Mouse (Mus musculus) left cerebral cortex, postnatal 4 days (tissue): ENCODE measurements around the gene Olfr652. TPM values are rescaled to one million over a fixed set of nuclear protein-coding genes. Genes with fewer than 3 reads are reported as not detected.

Experiments used
- DNase-seq: peaks from one replicate; pipeline ENCODE4 v3.0.0-alpha.2; 2022
- intact Hi-C: fragments of 180-260 bp; cut with DNase I; formaldehyde crosslinking; loops from one replicate; pipeline ENCODE4 v1.15.1; 2025
- total RNA-seq, 2 experiments: library from RNA; stranded (reverse); gene quantifications; 2 replicates each; pipeline ENCODE4 v1.2.3; 2021

Olfr652 gene
- total RNA-seq = not detected

DNA sequence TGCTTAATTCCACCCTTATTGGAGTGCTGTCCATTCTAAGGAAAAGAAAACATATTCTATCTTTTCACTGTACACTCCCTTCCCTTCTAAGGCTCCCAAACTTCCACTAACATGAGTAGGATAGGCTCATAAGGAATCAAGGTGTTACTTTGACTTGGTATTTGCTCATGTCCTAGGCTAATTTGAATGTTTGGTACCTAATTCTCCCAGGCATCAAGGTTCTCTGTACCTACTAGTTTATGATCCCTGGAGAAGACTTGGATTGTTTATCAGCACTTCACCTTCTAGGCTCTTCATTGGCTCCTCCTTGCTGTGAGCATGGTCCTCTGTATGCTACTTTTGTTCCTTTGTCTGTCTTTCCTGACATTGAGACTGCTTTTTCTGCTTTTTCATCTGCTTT is at the start of gene Olfr652:
Olfr652 (plus strand) TSS at position 301 of the 400 bp plus-strand sequence.
- intact Hi-C loops = no loop called here
- DNase-seq = no peak

DNA sequence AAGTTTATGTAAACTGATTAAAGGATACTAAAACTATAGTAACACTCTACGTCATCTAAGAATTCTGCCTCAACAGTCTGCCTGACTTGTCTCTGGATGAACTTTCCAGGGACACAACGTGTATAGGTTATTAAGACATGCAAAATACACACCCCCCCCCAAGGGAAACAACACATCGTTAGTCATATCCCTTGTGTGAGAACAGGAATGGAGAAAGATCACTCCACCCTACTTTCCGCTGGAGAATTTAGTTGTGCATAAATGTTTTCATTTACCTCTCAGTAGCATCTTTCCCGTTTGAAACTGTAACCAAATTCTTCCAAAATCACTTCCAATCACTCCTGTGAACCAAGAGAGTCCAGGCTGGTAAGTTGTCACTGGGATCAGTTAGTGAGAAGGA is 10.9 kb upstream of the Olfr652 start, which contains the start of gene Olfr651:
Olfr651 (plus strand) TSS at position 301 of the 400 bp plus-strand sequence.
- intact Hi-C loops = no loop called here

DNA sequence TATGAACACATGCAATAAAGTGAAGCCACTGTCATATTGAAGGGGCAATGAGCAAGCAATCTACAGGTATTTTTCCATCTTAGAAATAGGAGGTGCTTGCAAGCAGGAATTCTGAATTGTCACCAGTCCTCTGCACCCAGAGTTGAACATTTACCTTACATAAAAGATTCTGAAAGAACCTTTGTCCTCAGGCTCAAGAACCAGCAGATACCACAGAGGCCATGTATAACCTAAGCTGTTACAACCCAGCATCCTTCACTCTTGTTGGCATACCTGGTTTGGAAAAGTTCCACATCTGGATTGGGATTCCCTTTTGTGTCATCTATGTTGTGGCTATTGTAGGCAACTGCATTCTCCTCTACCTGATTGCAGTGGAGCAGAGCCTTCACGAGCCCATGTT is 8.0 kb upstream of the Olfr652 start:
- intact Hi-C loops = no loop called here
- no peak for DNase-seq

More for the DNA sequence above, 10.9 kb upstream of the Olfr652 start, which contains the start of gene Olfr651:
- DNase-seq = no peak

DNA sequence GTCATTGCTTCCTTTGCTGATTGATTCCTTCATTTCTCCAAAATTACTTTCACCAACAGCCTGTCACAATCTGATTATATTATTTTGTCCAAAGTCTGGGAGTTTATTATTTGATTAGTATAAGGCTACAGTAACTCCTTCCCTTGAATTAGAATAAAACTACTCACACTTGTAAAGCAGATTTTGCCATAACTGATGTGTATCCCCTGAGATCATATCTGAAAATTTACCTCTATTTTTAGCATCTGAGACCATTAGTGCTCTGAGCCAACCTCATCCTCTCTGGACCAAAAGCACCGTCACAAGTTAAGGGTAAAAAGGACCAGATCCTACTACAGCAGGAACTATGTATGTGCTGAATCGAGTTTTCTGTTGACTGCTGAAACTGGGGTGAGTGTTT is 16.3 kb downstream of the Olfr652 start, which contains the start of gene Olfr653:
Olfr653 (plus strand) TSS at position 301 of the 400 bp plus-strand sequence.
- intact Hi-C loops = no loop called here
- DNase-seq = no peak

DNA sequence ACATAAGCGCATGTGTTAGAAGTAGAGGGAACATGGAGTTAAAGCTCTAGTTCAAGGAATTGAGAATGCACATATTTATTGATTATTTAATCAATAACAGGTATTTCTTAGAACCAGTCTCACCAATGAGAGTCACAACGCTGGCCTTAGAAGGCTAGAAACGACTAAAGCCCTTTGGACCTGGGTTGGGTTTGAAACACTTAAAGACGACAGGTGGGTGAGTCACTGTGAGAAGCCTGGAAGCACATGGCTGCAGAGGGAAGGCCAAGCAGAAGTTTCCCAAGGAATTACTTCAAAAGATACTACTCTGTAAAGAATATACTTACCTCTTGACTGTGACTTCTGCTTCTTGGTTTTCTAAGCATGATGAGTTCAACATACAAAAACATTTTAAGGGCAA is 20.1 kb downstream of the Olfr652 start:
- no peak for DNase-seq
- intact Hi-C loops = no loop called here

DNA sequence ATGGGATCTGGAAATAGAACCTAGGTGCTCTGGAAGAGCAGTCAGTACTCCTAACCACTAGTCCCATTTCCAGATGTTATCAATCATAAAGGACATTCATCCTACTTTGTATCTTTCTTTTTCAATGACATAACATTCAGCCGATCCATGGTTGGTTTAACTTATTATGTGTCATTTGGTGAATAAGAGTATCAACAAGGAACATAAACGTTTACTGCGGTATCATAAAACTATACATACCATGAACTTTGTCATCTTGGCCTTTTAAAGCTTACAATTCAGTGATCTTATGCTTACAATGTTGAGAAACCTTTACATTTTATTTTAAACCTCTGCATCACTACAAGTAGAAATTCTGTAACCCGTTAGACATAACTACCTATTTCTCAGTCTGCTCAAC is 20.7 kb downstream of the Olfr652 start:
- no peak for DNase-seq
- intact Hi-C loops = no loop called here

DNA sequence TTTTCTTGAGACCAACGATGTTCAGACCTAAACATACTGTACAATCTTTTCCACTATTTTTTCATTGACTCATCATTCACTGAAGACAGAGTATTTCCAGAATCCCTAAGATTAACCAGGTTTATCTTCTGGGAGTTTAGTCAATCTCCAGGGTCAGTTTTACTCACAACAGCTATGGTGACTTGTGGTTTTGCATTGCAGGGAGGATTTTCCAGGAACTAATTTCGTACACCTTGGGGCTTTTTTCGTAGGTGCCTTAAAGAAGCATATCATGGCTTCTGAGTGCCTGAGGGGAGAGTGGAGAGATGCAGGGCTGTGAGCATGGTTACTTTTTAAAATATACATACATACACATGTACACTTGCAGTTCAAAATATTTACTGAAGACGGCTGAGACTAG is 26.0 kb downstream of the Olfr652 start, which contains the start of gene Olfr654:
Olfr654 (plus strand) TSS at position 301 of the 400 bp plus-strand sequence.
- no peak for DNase-seq
- intact Hi-C loops = no loop called here

DNA sequence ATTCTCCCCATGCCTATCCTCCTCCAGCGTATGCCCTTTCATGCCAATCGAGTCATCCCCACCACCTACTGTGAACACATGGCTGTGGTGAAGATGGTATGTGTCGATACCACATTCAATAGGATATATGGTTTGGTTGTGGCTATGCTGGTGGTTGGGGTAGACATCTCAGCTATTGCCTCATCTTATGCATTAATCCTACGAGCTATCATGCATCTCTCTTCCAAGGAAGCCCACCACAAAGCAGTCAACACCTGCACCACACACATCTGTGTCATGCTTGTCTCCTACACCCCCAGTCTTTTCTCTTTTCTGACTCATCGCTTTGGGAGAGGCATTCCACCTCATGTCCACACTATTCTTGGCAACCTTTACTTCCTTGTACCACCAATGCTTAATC is 27.6 kb downstream of the Olfr652 start:
- intact Hi-C loops = no loop called here

DNA sequence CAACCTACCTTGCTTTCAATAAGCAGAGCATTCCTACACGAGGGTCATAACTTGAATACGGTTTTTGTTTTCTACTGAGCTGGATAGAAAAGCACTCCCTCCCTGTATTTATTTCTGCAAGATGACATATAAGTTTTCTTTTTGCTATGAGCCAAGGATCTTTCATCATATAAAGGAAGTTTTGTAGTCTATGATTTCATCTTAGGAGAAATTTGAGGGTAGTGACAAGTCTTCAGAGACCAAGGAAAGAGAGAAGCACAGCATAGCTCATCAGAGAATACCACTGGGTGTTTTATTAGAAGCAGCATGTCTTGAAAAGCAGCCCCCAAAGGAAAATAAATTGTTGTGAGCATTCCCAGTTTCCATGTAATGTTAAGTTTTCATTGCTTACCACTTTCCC is 41.0 kb downstream of the Olfr652 start, which contains the start of gene Olfr655:
Olfr655 (minus strand) TSS at position 101 of the 400 bp plus-strand sequence.
- DNase-seq = no peak
- intact Hi-C loops = no loop called here

More for the DNA sequence above, 27.6 kb downstream of the Olfr652 start:
- no peak for DNase-seq

DNA sequence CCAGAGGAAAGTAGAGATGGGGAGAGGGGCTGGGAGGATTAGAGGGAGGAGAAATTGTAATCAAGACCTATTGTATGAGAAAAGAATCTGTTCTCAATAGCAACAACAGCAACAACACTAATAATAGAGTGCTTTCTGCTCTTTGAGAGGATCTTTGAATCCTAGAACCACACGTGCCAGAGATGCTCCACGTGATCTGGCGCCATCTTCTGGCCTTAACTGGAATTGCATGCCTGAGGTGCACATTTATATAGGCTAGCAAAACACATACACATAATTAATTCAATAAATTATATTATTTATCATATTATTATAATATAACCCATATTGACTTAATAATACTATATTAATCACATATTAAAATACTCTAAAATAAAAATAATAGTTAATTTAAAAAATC is 42.5 kb downstream of the Olfr652 start:
- intact Hi-C loops = no loop called here
- DNase-seq = peak; percentile 7

DNA sequence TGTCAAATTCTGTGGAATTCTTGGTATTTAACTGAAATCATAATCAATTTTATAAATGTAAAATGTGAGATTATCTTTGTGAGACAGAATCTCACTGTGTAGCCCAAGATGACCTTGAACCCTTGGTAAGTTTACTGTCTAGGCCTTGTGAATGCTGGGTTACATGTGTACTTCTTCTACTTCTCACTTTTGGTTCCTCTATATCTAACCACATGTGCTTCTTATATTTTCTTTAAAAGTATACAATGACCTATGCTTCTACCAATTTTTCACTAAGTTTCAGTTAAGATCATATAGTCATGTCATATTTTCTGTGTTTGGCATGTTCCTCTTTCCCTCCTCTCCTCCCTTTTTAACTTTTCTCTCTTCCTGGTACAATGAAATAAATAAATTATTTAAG is 44.0 kb downstream of the Olfr652 start:
- intact Hi-C loops = no loop called here

DNA sequence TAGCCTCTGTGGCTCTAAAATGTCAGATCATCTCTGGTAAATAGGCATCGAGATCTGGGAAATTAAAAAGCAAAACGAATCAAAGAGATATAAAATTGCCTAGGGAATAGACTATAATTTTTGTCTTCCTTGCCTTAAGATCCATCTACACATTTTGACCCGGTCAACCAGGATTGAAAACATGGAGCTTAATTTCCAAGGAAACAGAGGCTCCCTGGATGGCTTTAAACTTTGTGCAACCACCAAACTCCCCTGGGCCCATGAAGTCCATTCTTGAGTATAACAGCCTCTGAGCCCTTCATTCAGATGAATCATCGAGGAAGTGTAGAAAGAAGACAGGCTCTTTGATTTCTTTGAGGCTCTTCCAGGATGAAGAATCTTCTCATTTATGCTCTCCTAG is 53.0 kb downstream of the Olfr652 start, which contains the start of gene Olfr656:
Olfr656 (plus strand) TSS at position 301 of the 400 bp plus-strand sequence.
- no peak for DNase-seq
- intact Hi-C loops = no loop called here

More for the DNA sequence above, 44.0 kb downstream of the Olfr652 start:
- DNase-seq = no peak

Other genes starting within 250 kb of the Olfr652 start
- 1 to 10 TPM; 1.4 to 2.3 TPM for gene Trim12a, start 245.4 kb upstream of the Olfr652 start, total RNA-seq
- gene Trim34b, start 231.4 kb upstream of the Olfr652 start, total RNA-seq = not detected
- gene Trim12c, start 207.5 kb upstream of the Olfr652 start, total RNA-seq = 1 to 10 TPM; 1.6 to 2.0 TPM
- not detected for gene Trim30b, start 191.0 kb upstream of the Olfr652 start, total RNA-seq
- not detected for gene Trim30c, start 160.1 kb upstream of the Olfr652 start, total RNA-seq
- under 1 TPM; 0.52 to 0.56 TPM for gene Trim30a, start 95.7 kb upstream of the Olfr652 start, total RNA-seq
- under 1 TPM in 1 of 2 experiments, not detected in 1; 0.30 TPM for gene Trim30d, start 53.1 kb upstream of the Olfr652 start, total RNA-seq
- not detected for gene Olfr651, start 10.8 kb upstream of the Olfr652 start, total RNA-seq
- not detected for gene Olfr653, start 16.4 kb downstream of the Olfr652 start, total RNA-seq
- gene Olfr654, start 26.1 kb downstream of the Olfr652 start, total RNA-seq = not detected
- not detected for gene Olfr655, start 40.9 kb downstream of the Olfr652 start, total RNA-seq
- under 1 TPM in 1 of 2 experiments, not detected in 1; 0.08 TPM for gene Olfr656, start 53.1 kb downstream of the Olfr652 start, total RNA-seq
- gene Olfr657, start 63.9 kb downstream of the Olfr652 start, total RNA-seq = not detected
- not detected for gene Olfr658, start 86.4 kb downstream of the Olfr652 start, total RNA-seq
- gene Olfr659, start 105.9 kb downstream of the Olfr652 start, total RNA-seq = not detected
- not detected for gene Olfr661, start 125.6 kb downstream of the Olfr652 start, total RNA-seq
- gene Usp17le, start 216.6 kb downstream of the Olfr652 start, total RNA-seq = not detected